Mouse (Mus musculus): ENCODE measurements around the gene Hyal3. TPM values are rescaled to one million over a fixed set of nuclear protein-coding genes. Genes with fewer than 3 reads are reported as not detected.

Gene Hyal3
- polyA plus RNA-seq, 1 experiment from 2014 or later = 0.66 TPM

DNA sequence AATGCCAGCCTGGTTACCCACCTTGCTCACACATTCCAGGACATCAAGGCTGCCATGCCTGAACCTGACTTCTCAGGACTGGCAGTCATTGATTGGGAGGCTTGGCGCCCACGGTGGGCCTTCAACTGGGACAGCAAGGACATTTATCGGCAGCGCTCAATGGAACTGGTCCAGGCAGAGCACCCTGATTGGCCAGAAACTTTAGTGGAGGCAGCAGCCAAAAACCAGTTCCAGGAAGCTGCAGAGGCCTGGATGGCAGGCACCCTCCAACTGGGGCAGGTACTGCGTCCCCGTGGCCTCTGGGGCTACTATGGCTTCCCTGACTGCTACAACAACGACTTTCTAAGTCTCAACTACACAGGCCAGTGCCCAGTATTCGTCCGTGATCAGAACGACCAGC lies 2.7 kb upstream of the Hyal3 start:
- no peak overlapping the region for H3K9ac ChIP-seq (replicated peaks; ENCODE audit: low read length)
- no peaks in the 10 kb centered on the region for H3K9me3 ChIP-seq (replicated peaks; ENCODE audit: control insufficient read depth, low read length)
- H3K27ac ChIP-seq (replicated peaks; ENCODE audit: low read depth, low read length) = no peak overlapping the region
- no peaks in the 10 kb centered on the region for H3K27me3 ChIP-seq (ENCODE audit: control insufficient read depth, insufficient read depth, low read length)
- no peak for ATAC-seq (replicated peaks; ENCODE audit: insufficient number of reproducible peaks, low FRiP score, low TSS enrichment, low read depth)
- 93% methylated on average over 10 of the region's 10 CpGs for WGBS
- H3K4me3 ChIP-seq (ENCODE audit: low read depth, low read length) = no peak overlapping the region
- no peaks in the 10 kb centered on the region; the same call in 1 of the 2 replicates for H3K4me1 ChIP-seq (ENCODE audit: control insufficient read depth, insufficient read depth, low read length)
- DNase-seq (ENCODE audit: low spot score) = no peak
- H3K36me3 ChIP-seq (replicated peaks; ENCODE audit: control insufficient read depth, insufficient read depth, low read depth, low read length) = peaks cover 3% of the 10 kb centered on the region; the same call in 1 of the 2 replicates
- H3K4me2 ChIP-seq (ENCODE audit: low read depth, low read length) = no peak overlapping the region

DNA sequence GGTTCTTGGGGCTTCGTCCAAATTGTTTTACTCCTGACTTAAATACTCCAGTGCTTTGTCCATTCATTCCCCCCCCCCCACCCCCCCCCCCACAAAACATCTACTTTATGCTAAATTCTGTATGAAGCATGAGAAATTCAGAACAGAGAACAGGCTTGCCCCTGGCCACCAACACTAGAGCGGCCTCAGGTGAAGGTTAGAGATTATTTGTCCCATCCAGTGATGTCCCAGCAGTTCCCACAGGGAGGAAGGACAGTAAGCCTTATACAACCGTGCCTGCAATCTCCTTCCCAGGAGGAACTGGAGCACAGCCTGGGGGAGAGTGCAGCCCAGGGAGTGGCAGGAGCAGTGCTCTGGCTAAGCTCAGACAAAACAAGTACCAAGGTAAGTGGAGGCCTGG lies 2.0 kb upstream of the Hyal3 start, which contains the start of gene Naa80:
Gene Naa80 (plus strand): TSS at position 301 of the 400 bp plus-strand sequence.
- Histone ChIP-seq H3K27ac (replicated peaks; ENCODE audit: low read depth, low read length) (no peak within 1 kb of the TSS; the same call in 1 of the 2 replicates), H3K4me1 (ENCODE audit: control insufficient read depth, insufficient read depth, low read length) (no peaks in the 10 kb centered on the region; the same call in 1 of the 2 replicates), H3K4me2 (ENCODE audit: low read depth, low read length) (no peak within 1 kb of the TSS), H3K4me3 (ENCODE audit: low read depth, low read length) (no peak within 1 kb of the TSS), H3K27me3 (ENCODE audit: control insufficient read depth, insufficient read depth, low read length) (no peaks in the 10 kb centered on the region), H3K9ac (replicated peaks; ENCODE audit: low read length) (no peak within 1 kb of the TSS; the same call in 1 of the 2 replicates), H3K9me3 (replicated peaks; ENCODE audit: control insufficient read depth, low read length) (no peaks in the 10 kb centered on the region), H3K36me3 (replicated peaks; ENCODE audit: control insufficient read depth, insufficient read depth, low read depth, low read length) (peaks cover 3% of the 10 kb centered on the region; the same call in 1 of the 2 replicates)
- ATAC-seq (replicated peaks; ENCODE audit: insufficient number of reproducible peaks, low FRiP score, low TSS enrichment, low read depth) (no peak), DNase-seq (ENCODE audit: low spot score) (no peak)
- 77% methylated on average over 3 of the region's 3 CpGs for WGBS

DNA sequence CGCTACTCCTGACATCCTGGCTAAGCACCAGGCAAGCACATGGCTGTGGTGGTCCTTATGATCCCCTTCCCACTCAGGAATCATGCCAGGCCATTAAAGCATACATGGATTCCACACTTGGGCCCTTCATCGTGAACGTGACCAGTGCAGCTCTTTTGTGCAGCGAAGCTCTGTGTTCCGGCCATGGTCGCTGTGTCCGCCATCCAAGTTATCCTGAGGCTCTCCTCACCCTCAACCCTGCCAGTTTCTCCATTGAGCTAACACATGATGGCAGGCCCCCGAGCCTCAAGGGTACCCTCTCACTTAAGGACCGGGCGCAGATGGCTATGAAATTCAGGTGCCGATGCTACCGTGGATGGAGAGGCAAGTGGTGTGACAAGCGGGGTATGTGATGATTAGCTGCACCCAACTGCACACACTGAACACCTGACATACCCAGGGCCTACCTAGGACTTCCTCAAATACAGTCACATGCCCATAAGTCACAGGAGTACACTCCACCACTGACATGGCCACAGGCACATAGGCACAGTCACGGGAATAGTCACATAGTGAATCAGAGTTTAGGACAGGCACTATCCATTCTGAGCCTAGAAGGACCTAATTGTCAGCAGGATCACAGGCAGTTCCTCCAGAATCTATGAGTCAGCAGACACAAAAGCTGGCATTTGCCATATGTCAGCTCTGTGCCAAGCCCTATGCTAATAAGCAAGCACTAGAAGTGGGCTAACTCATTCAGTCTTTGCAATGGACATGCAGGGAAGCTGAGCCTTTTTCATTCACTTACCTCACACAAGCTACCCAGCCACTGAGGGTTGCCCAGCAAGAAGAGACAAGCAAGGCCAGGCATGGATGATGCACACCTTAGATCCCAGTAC lies 1.4 kb upstream of the Hyal3 start:
- Histone ChIP-seq H3K9me3 (replicated peaks; ENCODE audit: control insufficient read depth, low read length) (no peaks in the 10 kb centered on the region), H3K4me1 (ENCODE audit: control insufficient read depth, insufficient read depth, low read length) (no peaks in the 10 kb centered on the region; the same call in 1 of the 2 replicates), H3K9ac (replicated peaks; ENCODE audit: low read length) (no peak overlapping the region; the same call in 1 of the 2 replicates), H3K4me3 (ENCODE audit: low read depth, low read length) (no peak overlapping the region), H3K27ac (replicated peaks; ENCODE audit: low read depth, low read length) (no peak overlapping the region; the same call in 1 of the 2 replicates), H3K4me2 (ENCODE audit: low read depth, low read length) (no peak overlapping the region), H3K36me3 (replicated peaks; ENCODE audit: control insufficient read depth, insufficient read depth, low read depth, low read length) (peaks cover 3% of the 10 kb centered on the region; the same call in 1 of the 2 replicates), H3K27me3 (ENCODE audit: control insufficient read depth, insufficient read depth, low read length) (no peaks in the 10 kb centered on the region)
- no peak for DNase-seq (ENCODE audit: low spot score)
- 93% methylated on average over 14 of the region's 14 CpGs for WGBS
- no peak for ATAC-seq (replicated peaks; ENCODE audit: insufficient number of reproducible peaks, low FRiP score, low TSS enrichment, low read depth)

DNA sequence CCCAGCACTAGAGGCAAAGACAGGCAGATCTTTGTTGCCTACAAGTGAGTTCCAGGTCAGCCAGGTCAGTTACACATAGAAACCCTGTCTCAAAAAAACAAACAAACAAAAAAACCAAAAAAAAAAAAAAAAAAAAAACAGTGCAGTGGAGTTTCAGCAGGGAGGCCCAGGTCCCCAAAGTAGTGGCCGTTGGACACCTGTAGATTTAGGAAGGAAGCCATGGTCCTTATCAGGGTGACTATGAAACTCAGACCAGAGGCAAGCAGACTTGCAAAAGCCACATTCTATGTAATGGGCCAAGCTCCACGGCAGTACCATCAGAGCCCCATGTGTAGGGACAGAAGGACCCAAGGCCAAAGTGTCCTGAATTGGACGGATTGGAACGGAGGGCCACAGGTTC lies 966 bp downstream of the Hyal3 start:
- DNase-seq (ENCODE audit: low spot score) = no peak
- H3K36me3 ChIP-seq (replicated peaks; ENCODE audit: control insufficient read depth, insufficient read depth, low read depth, low read length) = no peaks in the 10 kb centered on the region
- peak overlapping the region; percentile 75; the same call in 1 of the 2 replicates for H3K9ac ChIP-seq (replicated peaks; ENCODE audit: low read length)
- no peak for ATAC-seq (replicated peaks; ENCODE audit: insufficient number of reproducible peaks, low FRiP score, low TSS enrichment, low read depth)
- no peaks in the 10 kb centered on the region for H3K9me3 ChIP-seq (replicated peaks; ENCODE audit: control insufficient read depth, low read length)
- peak overlapping the region; percentile 88 for H3K4me2 ChIP-seq (ENCODE audit: low read depth, low read length)
- 69% methylated on average over 4 of the region's 4 CpGs for WGBS
- peak overlapping the region; percentile 57 for H3K4me3 ChIP-seq (ENCODE audit: low read depth, low read length)
- H3K27ac ChIP-seq (replicated peaks; ENCODE audit: low read depth, low read length) = 0 out of 2 replicates have a peak overlapping the region, but pooled peaks have one; percentile 81
- no peaks in the 10 kb centered on the region; the same call in 1 of the 2 replicates for H3K4me1 ChIP-seq (ENCODE audit: control insufficient read depth, insufficient read depth, low read length)
- H3K27me3 ChIP-seq (ENCODE audit: control insufficient read depth, insufficient read depth, low read length) = no peaks in the 10 kb centered on the region

DNA sequence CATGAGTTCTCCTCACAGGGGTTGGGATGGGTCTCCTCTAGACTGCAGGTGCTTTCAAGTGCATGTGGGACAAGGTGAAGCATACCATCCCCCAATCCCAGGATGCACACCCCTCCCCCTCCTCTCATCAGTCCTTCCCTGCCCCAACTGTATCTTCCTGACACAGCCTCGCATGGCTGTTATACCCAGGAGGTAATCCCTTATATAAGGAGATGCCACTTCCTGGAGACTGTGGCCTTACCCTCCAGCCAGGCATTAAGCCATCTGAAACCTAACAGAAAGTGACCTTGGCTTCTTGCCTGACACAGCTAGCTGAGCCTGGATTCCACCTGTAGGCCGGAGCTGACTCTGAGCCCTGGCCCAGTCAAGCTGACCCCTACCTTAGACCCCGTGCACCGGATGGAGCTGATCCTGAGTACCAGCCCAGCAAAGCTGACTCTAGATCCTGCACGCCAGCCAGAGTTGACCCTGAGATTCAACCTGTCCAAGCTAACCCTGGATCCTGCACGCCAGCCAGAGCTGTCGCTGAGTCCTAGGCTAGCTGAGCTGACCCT lies 2.0 kb downstream of the Hyal3 start:
- 90% methylated on average over 7 of the region's 7 CpGs for WGBS
- no peak overlapping the region; the same call in 1 of the 2 replicates for H3K9ac ChIP-seq (replicated peaks; ENCODE audit: low read length)
- H3K4me3 ChIP-seq (ENCODE audit: low read depth, low read length) = no peak overlapping the region
- no peaks in the 10 kb centered on the region for H3K9me3 ChIP-seq (replicated peaks; ENCODE audit: control insufficient read depth, low read length)
- H3K27me3 ChIP-seq (ENCODE audit: control insufficient read depth, insufficient read depth, low read length) = no peaks in the 10 kb centered on the region
- ATAC-seq (replicated peaks; ENCODE audit: insufficient number of reproducible peaks, low FRiP score, low TSS enrichment, low read depth) = no peak
- DNase-seq (ENCODE audit: low spot score) = no peak
- H3K36me3 ChIP-seq (replicated peaks; ENCODE audit: control insufficient read depth, insufficient read depth, low read depth, low read length) = no peaks in the 10 kb centered on the region
- H3K27ac ChIP-seq (replicated peaks; ENCODE audit: low read depth, low read length) = no peak overlapping the region
- no peaks in the 10 kb centered on the region; the same call in 1 of the 2 replicates for H3K4me1 ChIP-seq (ENCODE audit: control insufficient read depth, insufficient read depth, low read length)
- no peak overlapping the region for H3K4me2 ChIP-seq (ENCODE audit: low read depth, low read length)

DNA sequence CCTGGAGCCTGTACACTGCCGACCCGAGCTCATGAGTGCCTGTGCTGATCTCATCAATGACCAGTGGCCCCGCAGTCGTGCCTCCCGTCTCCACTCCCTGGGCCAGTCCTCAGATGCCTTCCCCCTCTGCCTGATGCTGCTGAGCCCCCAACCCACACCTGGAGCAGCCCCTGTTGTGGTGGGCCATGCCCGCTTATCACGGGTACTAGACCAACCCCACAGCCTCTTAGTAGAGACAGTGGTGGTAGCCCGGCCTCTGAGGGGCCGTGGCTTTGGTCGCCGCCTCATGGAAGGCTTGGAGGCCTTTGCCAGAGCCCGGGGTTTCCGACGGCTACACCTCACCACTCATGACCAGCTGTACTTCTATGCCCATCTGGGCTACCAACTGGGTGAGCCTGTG lies 2.6 kb downstream of the Hyal3 start:
- Histone ChIP-seq H3K4me2 (ENCODE audit: low read depth, low read length) (no peak overlapping the region), H3K4me3 (ENCODE audit: low read depth, low read length) (no peak overlapping the region), H3K9me3 (replicated peaks; ENCODE audit: control insufficient read depth, low read length) (no peaks in the 10 kb centered on the region), H3K27me3 (ENCODE audit: control insufficient read depth, insufficient read depth, low read length) (no peaks in the 10 kb centered on the region), H3K4me1 (ENCODE audit: control insufficient read depth, insufficient read depth, low read length) (peaks cover under 1% of the 10 kb centered on the region), H3K9ac (replicated peaks; ENCODE audit: low read length) (no peak overlapping the region), H3K36me3 (replicated peaks; ENCODE audit: control insufficient read depth, insufficient read depth, low read depth, low read length) (no peaks in the 10 kb centered on the region), H3K27ac (replicated peaks; ENCODE audit: low read depth, low read length) (no peak overlapping the region)
- ATAC-seq (replicated peaks; ENCODE audit: insufficient number of reproducible peaks, low FRiP score, low TSS enrichment, low read depth) = no peak
- no peak for DNase-seq (ENCODE audit: low spot score)
- WGBS = 90% methylated on average over 14 of the region's 14 CpGs

DNA sequence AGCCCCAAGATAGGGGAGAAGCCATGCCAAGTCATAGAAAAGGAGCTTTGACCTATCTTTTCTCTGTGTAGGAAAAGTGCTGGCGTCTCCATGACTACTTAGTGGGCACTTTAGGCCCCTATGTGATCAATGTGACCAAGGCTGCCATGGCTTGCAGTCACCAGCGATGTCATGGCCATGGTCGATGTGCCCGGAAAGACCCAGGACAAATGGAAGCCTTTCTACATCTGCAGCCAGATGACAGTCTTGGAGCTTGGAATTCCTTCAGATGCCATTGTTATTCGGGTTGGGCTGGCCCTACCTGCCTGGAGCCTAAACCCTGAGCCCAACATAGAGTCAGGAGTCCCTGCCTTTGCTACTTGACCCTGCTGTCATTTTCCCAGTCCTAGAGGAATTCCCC lies 5.9 kb downstream of the Hyal3 start:
- no peak for ATAC-seq (replicated peaks; ENCODE audit: insufficient number of reproducible peaks, low FRiP score, low TSS enrichment, low read depth)
- H3K9ac ChIP-seq (replicated peaks; ENCODE audit: low read length) = no peak overlapping the region
- H3K36me3 ChIP-seq (replicated peaks; ENCODE audit: control insufficient read depth, insufficient read depth, low read depth, low read length) = peaks cover 5% of the 10 kb centered on the region
- no peaks in the 10 kb centered on the region for H3K9me3 ChIP-seq (replicated peaks; ENCODE audit: control insufficient read depth, low read length)
- no peak overlapping the region for H3K4me2 ChIP-seq (ENCODE audit: low read depth, low read length)
- peaks cover 3% of the 10 kb centered on the region for H3K4me1 ChIP-seq (ENCODE audit: control insufficient read depth, insufficient read depth, low read length)
- 91% methylated on average over 5 of the region's 5 CpGs for WGBS
- no peaks in the 10 kb centered on the region for H3K27me3 ChIP-seq (ENCODE audit: control insufficient read depth, insufficient read depth, low read length)
- H3K4me3 ChIP-seq (ENCODE audit: low read depth, low read length) = no peak overlapping the region
- DNase-seq (ENCODE audit: low spot score) = no peak
- no peak overlapping the region for H3K27ac ChIP-seq (replicated peaks; ENCODE audit: low read depth, low read length)
